Mouse (Mus musculus) intestine, postnatal 0 days (tissue): Measurements from ENCODE around the gene Cyp2c23. TPM values are rescaled to one million over a fixed set of nuclear protein-coding genes. Genes with fewer than 3 reads are reported as not detected.

Experiments
- ATAC-seq: fragments of 200-750 bp; cut with Nextera tagmentation; 2 replicates; pipeline ENCODE4 v1.8.0; 2017; ENCODE audit warnings: mild to moderate bottlenecking, moderate TSS enrichment, moderate library complexity
- H3K27ac ChIP-seq: fragments of 300-500 bp; sonication (generic); 2 replicates; pipeline ENCODE4 v1.5.1; 2014; ENCODE audit warnings: mild to moderate bottlenecking, low read depth, low read length, moderate library complexity
- H3K27me3 ChIP-seq: fragments of 300-500 bp; sonication (generic); replicated peaks from 2 replicates; pipeline ENCODE4 v1.6.1; 2014; ENCODE audit warnings: low read length, mixed read lengths; ENCODE audit not compliant: control insufficient read depth, insufficient read depth
- H3K36me3 ChIP-seq: fragments of 300-500 bp; sonication (generic); 2 replicates; pipeline ENCODE4 v1.6.1; 2014; ENCODE audit warnings: mild to moderate bottlenecking, moderate library complexity; ENCODE audit not compliant: control insufficient read depth, insufficient read depth
- H3K4me1 ChIP-seq: fragments of 300-500 bp; sonication (generic); replicated peaks from 2 replicates; pipeline ENCODE4 v1.6.1; 2014; ENCODE audit warnings: antibody characterized with exemption, low read length, mixed read lengths; ENCODE audit not compliant: control insufficient read depth, insufficient read depth
- H3K4me2 ChIP-seq: fragments of 300-500 bp; sonication (generic); replicated peaks from 2 replicates; pipeline ENCODE4 v1.6.1; 2014; ENCODE audit warnings: low read depth, mild to moderate bottlenecking, moderate library complexity
- H3K4me3 ChIP-seq: fragments of 300-500 bp; sonication (generic); 2 replicates; pipeline ENCODE4 v1.5.1; 2014; ENCODE audit warnings: low read depth, low read length
- H3K9ac ChIP-seq: fragments of 300-500 bp; sonication (generic); 2 replicates; pipeline ENCODE4 v1.6.1; 2014; ENCODE audit warnings: mild to moderate bottlenecking, low read depth, low read length
- H3K9me3 ChIP-seq: fragments of 300-500 bp; sonication (generic); 2 replicates; pipeline ENCODE4 v1.6.1; 2016; ENCODE audit warnings: mixed run types; ENCODE audit not compliant: control insufficient read depth
- CTCF ChIP-seq: sonication (generic); IDR thresholded peaks from 2 replicates; pipeline ENCODE4 v1.5.1; 2016; ENCODE audit warnings: low read depth, mild to moderate bottlenecking, control low read depth, antibody characterized with exemption, moderate library complexity
- WGBS: fragments of 180-500 bp; shearing (Covaris S2); extraction: QIAGEN DNeasy Blood & Tissue Kit; methylation state at CpG from one replicate; pipeline ENCODE4 v1.1.7; 2014; 5-methylcytosine and 5-hydroxymethylcytosine counted together
- polyA plus RNA-seq: library from polyadenylated mRNA; unstranded; fragments of >200 nt; fragmentation: Nextera tagmentation; extraction: Ambion mirVana; gene quantifications from 2 replicates; pipeline ENCODE4 v1.2.1, GENCODE M21; 2015

The Cyp2c23 gene
- polyA plus RNA-seq, 1 experiment from 2014 or later = 2.7 TPM

DNA sequence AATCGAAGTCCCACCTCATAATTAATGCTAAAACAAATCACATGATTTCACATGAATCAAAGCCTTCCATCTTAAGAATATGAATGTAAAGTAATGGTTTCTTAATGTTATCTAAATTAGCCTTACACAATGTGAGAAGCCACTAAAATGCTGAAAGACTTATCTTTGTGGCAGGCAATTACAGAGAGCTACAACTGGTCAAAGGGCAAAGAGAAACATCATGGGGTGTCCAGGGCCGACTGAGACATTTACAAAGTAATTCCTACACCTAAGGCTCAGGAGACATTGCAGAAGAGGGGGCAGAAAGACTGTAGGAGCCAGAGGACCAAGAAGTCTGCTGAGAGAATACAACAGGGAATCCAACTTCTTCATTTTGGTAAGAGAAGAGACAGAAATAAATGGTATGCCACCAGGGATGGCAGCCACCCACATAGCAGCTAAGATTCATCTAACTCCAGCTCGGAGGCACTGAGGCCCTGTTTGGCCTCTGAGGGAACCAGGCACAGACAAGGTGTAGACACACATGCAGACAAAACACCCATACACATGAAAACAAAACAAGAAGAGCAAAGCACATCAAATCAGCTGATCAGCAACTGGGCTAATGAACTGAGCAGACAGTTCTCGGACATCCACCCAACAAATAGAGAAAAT is 26.3 kb upstream of the Cyp2c23 start:
- H3K4me2 ChIP-seq = 0 out of 2 replicates have a peak overlapping the region, but pooled peaks have one; percentile 7
- WGBS = 43% methylated on average over 4 of the region's 4 CpGs
- no peak overlapping the region for H3K4me3 ChIP-seq
- H3K36me3 ChIP-seq = peaks cover 32% of the 10 kb centered on the region
- peak overlapping the region; percentile 75; the same call in 1 of the 2 replicates for H3K27ac ChIP-seq
- no peak overlapping the region for H3K9ac ChIP-seq
- H3K27me3 ChIP-seq = no peaks in the 10 kb centered on the region
- peak; percentile 96 for ATAC-seq
- no peak for TF ChIP-seq CTCF
- 0 out of 2 replicates have a peak, but pooled peaks cover 2% of the 10 kb centered on the region for H3K4me1 ChIP-seq
- H3K9me3 ChIP-seq = no peaks in the 10 kb centered on the region

DNA sequence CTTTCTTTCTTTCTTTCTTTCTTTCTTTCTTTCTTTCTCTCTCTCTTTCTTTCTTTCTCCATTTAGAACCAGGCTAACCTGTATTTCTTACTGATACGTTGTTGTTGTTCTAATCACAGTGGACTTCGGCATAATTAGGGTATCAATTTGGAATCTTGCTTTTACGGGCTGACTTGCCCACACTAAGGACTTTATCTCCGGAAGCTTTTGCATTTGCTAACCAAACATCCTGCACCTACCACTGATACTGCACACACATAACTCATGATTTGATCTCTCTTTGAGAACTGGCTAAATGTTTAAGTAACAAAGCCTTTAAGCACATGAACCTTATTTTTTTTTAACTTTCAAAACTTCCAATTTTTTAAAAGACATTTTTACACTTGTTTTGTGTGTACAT is 21.4 kb upstream of the Cyp2c23 start:
- Histone ChIP-seq H3K4me1 (0 out of 2 replicates have a peak, but pooled peaks cover 2% of the 10 kb centered on the region), H3K27ac (no peak overlapping the region), H3K36me3 (peaks cover 22% of the 10 kb centered on the region), H3K4me2 (no peak overlapping the region; the same call in 1 of the 2 replicates), H3K9ac (no peak overlapping the region), H3K27me3 (no peaks in the 10 kb centered on the region), H3K9me3 (no peaks in the 10 kb centered on the region), H3K4me3 (no peak overlapping the region)
- ATAC-seq = no peak
- TF ChIP-seq CTCF = no peak
- WGBS = 36% methylated on average over 4 of the region's 4 CpGs

GRCm38 (mm10) chr19:44049282-44049681 is 20.3 kb upstream of the Cyp2c23 start:
- H3K4me2 ChIP-seq = no peak overlapping the region
- 32% methylated on average over 3 of the region's 3 CpGs for WGBS
- peaks cover 22% of the 10 kb centered on the region for H3K36me3 ChIP-seq
- H3K9ac ChIP-seq = no peak overlapping the region
- no peaks in the 10 kb centered on the region for H3K27me3 ChIP-seq
- no peak for ATAC-seq
- H3K4me3 ChIP-seq = no peak overlapping the region
- peak; percentile 20; the same call in 1 of the 2 replicates for TF ChIP-seq CTCF
- no peaks in the 10 kb centered on the region for H3K9me3 ChIP-seq
- 0 out of 2 replicates have a peak, but pooled peaks cover 2% of the 10 kb centered on the region for H3K4me1 ChIP-seq
- no peak overlapping the region; the same call in none of the 2 replicates for H3K27ac ChIP-seq

GRCm38 (mm10) chr19:44045847-44046246 is 16.8 kb upstream of the Cyp2c23 start:
- no peak for ATAC-seq
- no peak for TF ChIP-seq CTCF
- H3K4me3 ChIP-seq = no peak overlapping the region
- no peak overlapping the region for H3K4me2 ChIP-seq
- H3K4me1 ChIP-seq = 0 out of 2 replicates have a peak, but pooled peaks cover 6% of the 10 kb centered on the region
- H3K36me3 ChIP-seq = peaks cover 19% of the 10 kb centered on the region
- H3K27ac ChIP-seq = no peak overlapping the region
- no peak overlapping the region for H3K9ac ChIP-seq
- H3K9me3 ChIP-seq = no peaks in the 10 kb centered on the region
- 84% methylated on average over 3 of the region's 3 CpGs for WGBS
- H3K27me3 ChIP-seq = no peaks in the 10 kb centered on the region

DNA sequence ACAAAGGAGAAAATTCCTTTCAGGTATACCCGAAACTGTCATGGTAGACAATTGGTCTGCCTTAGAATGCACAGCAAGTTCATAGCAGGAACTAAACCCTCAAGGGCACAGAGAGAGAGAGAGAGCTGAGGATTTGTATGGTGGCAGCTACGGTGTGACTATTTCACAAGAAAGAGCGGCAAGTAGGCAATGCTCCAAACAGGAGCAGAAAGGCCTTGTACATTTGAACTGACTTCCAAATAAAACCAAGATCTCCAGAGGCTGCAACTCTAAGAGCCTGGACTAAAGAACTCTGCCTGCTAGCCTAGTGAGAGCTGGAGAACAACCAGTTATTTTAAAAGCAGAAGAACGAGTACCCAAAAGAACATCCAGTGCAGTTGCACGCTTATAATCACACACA is 13.1 kb upstream of the Cyp2c23 start:
- no peak overlapping the region for H3K27ac ChIP-seq
- H3K4me1 ChIP-seq = 0 out of 2 replicates have a peak, but pooled peaks cover 4% of the 10 kb centered on the region
- H3K27me3 ChIP-seq = no peaks in the 10 kb centered on the region
- no peak overlapping the region for H3K4me3 ChIP-seq
- no peak for TF ChIP-seq CTCF
- no peak overlapping the region for H3K4me2 ChIP-seq
- 81% methylated on average over 5 of the region's 5 CpGs for WGBS
- no peak for ATAC-seq
- H3K9ac ChIP-seq = no peak overlapping the region
- H3K9me3 ChIP-seq = no peaks in the 10 kb centered on the region
- H3K36me3 ChIP-seq = peaks cover 24% of the 10 kb centered on the region

GRCm38 (mm10) chr19:44033396-44033795 is 4.4 kb upstream of the Cyp2c23 start:
- H3K4me1 ChIP-seq = no peaks in the 10 kb centered on the region
- H3K27me3 ChIP-seq = no peaks in the 10 kb centered on the region
- H3K4me3 ChIP-seq = no peak overlapping the region
- ATAC-seq = no peak
- H3K9me3 ChIP-seq = no peaks in the 10 kb centered on the region
- WGBS = 95% methylated on average over 5 of the region's 5 CpGs
- no peak overlapping the region for H3K9ac ChIP-seq
- no peak overlapping the region for H3K4me2 ChIP-seq
- TF ChIP-seq CTCF = no peak
- H3K27ac ChIP-seq = no peak overlapping the region
- peaks cover 23% of the 10 kb centered on the region for H3K36me3 ChIP-seq
